Mouse (Mus musculus): ENCODE measurements at regions not wholly inside any gene's neighbourhood (a gene's known extent, or its start where the extent isn't known, plus 50 kb on each side); places are given as distances from the start of the nearest gene placed in this dataset.

GRCm38 (mm10) chr4:95105424-95105823 is 53.4 kb upstream of the Jun start:
- DNase-seq (ENCODE audit: low spot score in 2 of 2): no peak

GRCm38 (mm10) chr4:95105926-95106622 is 54.1 kb upstream of the Jun start:
- DNase-seq (ENCODE audit: low spot score in 2 of 2): peak; percentile 45 to 53

- no peak for DNase-seq (ENCODE audit: low spot score in 2 of 2)
Observed at GRCm38 (mm10) chr4:95106881-95107665, 55.1 kb upstream of the Jun start.

GRCm38 (mm10) chr4:95108811-95109210 is 56.8 kb upstream of the Jun start:
- DNase-seq (ENCODE audit: low spot score in 2 of 2): no peak

- no peak for DNase-seq (ENCODE audit: low spot score in 2 of 2)
Observed at GRCm38 (mm10) chr4:95110828-95111227, 58.8 kb upstream of the Jun start.

GRCm38 (mm10) chr4:95117158-95117681 is 65.2 kb upstream of the Jun start:
- DNase-seq (ENCODE audit: low spot score in 2 of 2): peak in 1 of 2 experiments; percentile 17

- no peak for DNase-seq (ENCODE audit: low spot score in 2 of 2)
Observed at GRCm38 (mm10) chr4:95120876-95121275, 68.9 kb upstream of the Jun start.

- DNase-seq (ENCODE audit: low spot score in 2 of 2): no peak
Observed at GRCm38 (mm10) chr4:95125346-95125745, 73.3 kb upstream of the Jun start.

- DNase-seq (ENCODE audit: low spot score in 2 of 2): no peak
Observed at GRCm38 (mm10) chr4:95127970-95128369, 75.9 kb upstream of the Jun start.

GRCm38 (mm10) chr4:95133815-95134214 is 81.8 kb upstream of the Jun start:
- DNase-seq (ENCODE audit: low spot score in 2 of 2): no peak

- no peak for DNase-seq (ENCODE audit: low spot score in 2 of 2)
Observed at GRCm38 (mm10) chr4:95134611-95135010, 82.6 kb upstream of the Jun start.

- DNase-seq (ENCODE audit: low spot score in 2 of 2): no peak
Observed at GRCm38 (mm10) chr4:95137413-95138143, 85.6 kb upstream of the Jun start.

GRCm38 (mm10) chr4:95138676-95139075 is 86.7 kb upstream of the Jun start:
- no peak for DNase-seq (ENCODE audit: low spot score in 2 of 2)

- DNase-seq (ENCODE audit: low spot score in 2 of 2): no peak
Observed at GRCm38 (mm10) chr4:95141253-95141652, 89.2 kb upstream of the Jun start.

GRCm38 (mm10) chr4:95143130-95143529 is 91.1 kb upstream of the Jun start:
- DNase-seq (ENCODE audit: low spot score in 2 of 2): no peak

- no peak for DNase-seq (ENCODE audit: low spot score in 2 of 2)
Observed at GRCm38 (mm10) chr4:95143668-95144067, 91.6 kb upstream of the Jun start.

- DNase-seq (ENCODE audit: low spot score in 2 of 2): no peak
Observed at GRCm38 (mm10) chr4:95144440-95144839, 92.4 kb upstream of the Jun start.

- DNase-seq (ENCODE audit: low spot score in 2 of 2): no peak
Observed at GRCm38 (mm10) chr4:95146268-95146667, 94.2 kb upstream of the Jun start.

GRCm38 (mm10) chr4:95148665-95149064 is 96.6 kb upstream of the Jun start:
- DNase-seq (ENCODE audit: low spot score in 2 of 2): no peak

GRCm38 (mm10) chr4:95151678-95152077 is 99.7 kb upstream of the Jun start:
- no peak for DNase-seq (ENCODE audit: low spot score in 2 of 2)

GRCm38 (mm10) chr4:95152431-95153115 is 100.6 kb upstream of the Jun start:
- DNase-seq (ENCODE audit: low spot score in 2 of 2): no peak

Measured in thymus, postnatal 10 days (tissue).